Mouse (Mus musculus): ENCODE measurements around the gene Gata2.

GRCm38 (mm10) chr6:88201926-88202700 is 8.4 kb downstream of the Gata2 start:
- TF ChIP-seq POLR2A (IDR thresholded peaks at IDR 0.05; ENCODE audit: insufficient read depth, low read length) (no peak), CTCF (IDR thresholded peaks at IDR 0.05; ENCODE audit: low read depth, low read length) (no peak)

Measured in ES-Bruce4 (cell line).